Mouse (Mus musculus) ovary, adult 18-20 months (tissue): ENCODE measurements at regions not wholly inside any gene's neighbourhood (a gene's known extent, or its start where the extent isn't known, plus 50 kb on each side); places are given as distances from the start of the nearest gene placed in this dataset.

Source experiments
- DNase-seq: peaks from one replicate; pipeline ENCODE4 v3.0.0; 2022; ENCODE audit warnings: low spot score, mixed read lengths

GRCm38 (mm10) chrX:164589874-164590273 lies 83.7 kb downstream of the Asb9 start:
- DNase-seq: peak; percentile 1
